Mouse (Mus musculus) right cerebral cortex, adult 18-20 months (tissue): Measurements from ENCODE around the gene Sec61a2.

Source experiments
- DNase-seq: peaks from one replicate; pipeline ENCODE4 v3.0.0; 2022; ENCODE audit warnings: mixed read lengths

The Sec61a2 gene

DNA sequence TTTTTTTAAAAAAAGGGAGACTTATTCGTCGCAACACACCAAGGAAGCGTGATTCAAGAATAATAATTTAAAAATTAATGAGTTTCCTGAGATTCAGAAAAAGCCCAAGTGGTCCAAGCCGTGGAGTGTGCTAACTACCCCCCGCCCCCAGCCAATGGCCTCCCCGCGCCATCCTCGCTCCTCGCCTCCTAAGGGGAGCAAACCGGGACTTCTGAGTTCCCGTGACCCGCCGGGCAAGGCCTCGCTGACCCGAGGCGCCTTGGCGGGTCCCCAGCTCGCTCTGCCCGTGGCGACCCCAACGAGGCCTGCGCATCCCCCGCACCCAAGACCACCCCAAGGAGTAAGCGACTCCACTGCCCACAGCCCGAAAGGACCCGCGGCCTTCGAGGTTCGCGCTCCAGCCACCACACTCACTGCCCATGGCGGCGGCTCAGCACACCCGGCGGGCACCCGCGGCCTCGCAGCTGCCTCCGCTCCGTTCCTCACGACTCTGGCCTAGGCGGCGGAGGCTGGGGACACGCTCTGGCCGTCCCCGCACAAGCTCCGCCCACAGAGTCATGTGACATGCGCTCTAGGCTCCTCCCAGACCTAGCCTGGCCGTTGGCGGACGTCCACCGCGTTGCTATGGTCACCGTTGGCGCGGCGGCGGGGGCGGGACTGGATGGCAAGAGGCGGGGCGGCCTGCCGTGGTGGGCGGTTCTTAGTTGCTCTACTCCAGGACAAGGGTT lies at the start of gene Sec61a2:
TSS of gene Sec61a2 (minus strand) at position 590 of the 728 bp plus-strand sequence.
- DNase-seq = peak; percentile 99

DNA sequence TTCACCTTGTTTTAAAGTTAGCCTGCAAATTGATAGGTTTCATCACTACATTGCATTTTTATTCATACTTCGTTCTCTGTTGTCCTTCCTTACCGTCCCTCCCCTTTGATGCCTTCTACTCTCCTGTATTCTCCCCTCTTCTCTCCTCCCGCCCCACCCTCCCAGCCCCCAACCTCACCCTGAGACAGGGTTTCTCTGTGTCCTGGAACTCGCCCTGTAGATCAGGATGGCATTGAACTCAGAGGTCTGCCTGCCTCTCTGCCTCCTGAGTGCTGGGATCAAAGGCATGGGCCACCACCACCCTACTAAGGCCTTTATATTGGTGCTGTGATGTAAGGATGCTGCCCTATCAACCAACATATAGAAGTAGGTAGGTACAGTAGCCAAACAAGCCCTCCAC lies 47.8 kb upstream of the Sec61a2 start:
- DNase-seq = no peak

DNA sequence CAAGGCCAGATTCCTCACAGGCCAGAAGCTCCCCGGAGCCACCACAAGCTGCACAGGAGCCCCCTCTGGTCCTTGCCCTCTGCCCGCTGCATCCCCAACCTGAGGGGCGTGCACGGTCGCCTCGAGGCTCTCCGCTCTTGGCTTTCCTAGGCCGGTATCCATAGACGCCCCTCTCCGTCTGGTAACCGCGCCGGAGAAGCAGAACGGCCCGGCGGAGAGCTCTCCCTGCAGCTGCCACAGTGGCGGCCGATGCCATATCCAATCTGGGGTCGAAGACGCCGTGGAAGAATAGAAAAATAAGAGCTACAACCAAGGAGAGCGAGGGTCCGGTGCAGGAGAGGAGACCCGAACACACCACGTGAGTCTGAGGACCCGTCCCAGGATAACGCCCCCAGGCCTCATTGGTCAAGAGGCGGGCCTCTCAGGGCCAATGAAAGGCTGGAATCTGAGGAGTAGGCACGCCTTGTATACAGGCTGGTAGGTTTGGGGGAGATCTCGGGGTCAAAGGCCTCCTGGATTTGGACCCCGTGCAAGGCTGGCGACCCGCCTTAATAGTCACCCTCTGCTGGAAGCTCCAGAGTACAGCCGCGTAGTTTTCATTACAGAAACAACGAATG lies 47.3 kb upstream of the Sec61a2 start, which contains the start of gene Dhtkd1:
TSS of gene Dhtkd1 (minus strand) at position 377 of the 617 bp plus-strand sequence.
- DNase-seq = peak; percentile 77

DNA sequence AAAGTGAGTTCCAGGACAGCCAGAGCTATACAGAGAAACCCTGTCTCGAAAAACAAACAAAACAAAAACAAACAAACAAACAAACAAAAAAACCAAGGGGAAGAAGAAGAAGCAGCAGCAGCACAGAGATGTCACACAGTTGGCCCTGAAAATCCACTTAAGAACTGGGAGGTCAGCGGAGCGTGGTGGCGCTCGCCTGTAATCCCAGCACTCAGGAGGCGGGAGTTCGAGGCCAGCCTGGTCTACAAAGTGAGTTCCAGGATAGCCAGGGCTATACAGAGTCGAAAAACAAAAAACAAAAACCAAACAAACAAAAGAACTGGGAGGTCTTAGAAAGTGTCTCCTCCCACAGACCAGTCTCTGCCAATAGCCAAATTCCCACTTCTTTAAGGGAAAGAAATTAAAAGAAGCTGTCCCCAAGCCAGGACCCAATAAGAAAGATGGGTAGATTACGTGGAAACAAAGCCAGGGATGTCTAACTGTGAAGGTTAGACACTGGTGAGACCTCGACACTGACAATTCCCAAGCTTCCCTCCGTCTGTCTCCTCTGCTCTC lies 46.7 kb upstream of the Sec61a2 start:
- DNase-seq = no peak

DNA sequence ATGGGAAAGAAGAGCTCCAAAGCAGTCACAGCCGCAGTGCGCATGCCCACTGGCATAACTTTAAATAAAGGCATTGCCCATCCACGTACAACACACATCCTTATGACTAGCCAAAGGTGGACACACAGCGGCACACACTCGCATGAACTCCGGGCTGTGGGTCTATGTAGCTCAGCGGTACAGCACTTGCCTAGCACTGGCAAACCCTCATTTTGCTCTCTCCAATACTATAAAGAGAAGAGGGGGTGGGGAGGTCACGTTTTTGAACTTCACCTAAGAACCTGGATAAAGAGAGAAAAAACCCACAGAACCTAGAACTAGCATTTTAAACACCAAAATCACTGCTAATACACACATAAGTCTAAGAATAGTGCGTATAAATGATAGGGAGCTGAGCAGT lies 45.7 kb upstream of the Sec61a2 start:
- DNase-seq = peak; percentile 25

DNA sequence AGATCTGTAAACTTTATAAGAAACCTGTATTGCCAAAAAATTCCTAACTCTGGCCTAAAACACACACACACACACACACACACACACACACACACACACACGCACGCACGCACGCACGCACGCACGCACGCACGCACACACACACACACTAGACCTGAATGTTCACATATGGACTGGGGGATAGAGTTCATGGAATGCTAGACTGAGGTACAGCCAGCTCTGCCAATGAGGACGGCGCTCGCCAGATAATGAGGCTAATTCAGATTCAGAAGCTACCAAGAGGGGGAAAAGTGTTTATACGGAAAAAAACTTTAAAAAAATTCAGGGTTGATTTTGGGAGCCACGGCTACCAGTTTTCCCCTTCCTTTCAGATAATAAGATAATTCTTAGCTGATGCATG lies 44.7 kb upstream of the Sec61a2 start:
- DNase-seq = no peak

DNA sequence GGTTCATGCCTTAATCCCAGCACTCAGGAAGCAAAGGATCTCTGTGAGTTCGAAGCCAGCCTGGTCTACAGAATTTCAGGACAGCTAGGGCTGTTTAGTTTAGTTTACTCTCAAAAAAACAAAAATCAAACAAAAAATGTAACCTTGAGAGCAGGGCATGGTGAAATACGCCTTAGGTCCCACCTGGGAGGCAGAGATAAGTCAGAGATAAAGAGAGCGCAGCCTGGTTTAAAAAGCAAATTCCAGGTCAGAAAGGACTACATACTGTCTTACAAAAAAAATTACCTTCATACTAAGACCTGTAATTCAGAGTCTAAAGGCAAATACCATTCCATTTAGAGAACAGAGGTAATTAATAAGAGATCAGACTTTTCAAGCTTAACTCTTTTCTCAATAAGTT lies 44.1 kb upstream of the Sec61a2 start:
- DNase-seq = no peak

DNA sequence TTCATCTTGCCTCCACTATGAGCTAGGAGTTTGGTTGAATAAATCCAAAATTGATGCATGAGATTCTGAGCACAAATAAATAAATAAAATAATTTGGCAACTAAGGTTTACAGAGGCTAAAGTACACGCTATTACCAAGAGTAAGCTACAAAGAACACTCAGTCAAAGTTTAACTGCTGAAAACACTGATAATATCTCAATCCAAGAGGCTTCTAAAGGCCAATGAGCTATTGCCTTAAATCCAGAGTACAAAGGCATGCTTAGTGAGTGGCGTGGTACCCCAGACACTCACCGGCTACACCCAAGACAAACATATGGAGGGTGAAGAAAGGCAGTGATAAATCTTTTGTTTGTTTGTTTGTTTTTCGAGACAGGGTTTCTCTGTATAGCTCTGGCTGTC lies 41.3 kb upstream of the Sec61a2 start:
- DNase-seq = no peak

DNA sequence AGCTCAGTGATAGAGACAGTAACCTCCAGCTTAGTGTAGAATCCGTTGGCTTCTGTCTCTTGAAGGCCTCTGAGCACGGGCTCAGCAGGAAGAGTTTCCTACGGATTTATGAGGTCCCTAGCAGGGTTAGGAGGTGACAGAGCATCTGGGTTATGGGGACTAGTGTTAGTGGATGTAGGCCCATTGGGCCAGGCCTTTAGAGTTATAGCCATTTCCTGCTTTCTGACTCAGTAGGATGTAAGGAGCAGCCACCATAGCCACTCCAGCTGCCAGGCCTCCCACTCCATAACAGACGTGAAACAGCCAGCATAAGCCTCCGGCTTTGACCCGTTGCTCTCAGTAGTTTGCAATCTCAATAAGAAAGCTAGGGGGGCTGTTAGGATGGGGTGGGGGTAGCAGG lies 40.8 kb upstream of the Sec61a2 start:
- no peak for DNase-seq

DNA sequence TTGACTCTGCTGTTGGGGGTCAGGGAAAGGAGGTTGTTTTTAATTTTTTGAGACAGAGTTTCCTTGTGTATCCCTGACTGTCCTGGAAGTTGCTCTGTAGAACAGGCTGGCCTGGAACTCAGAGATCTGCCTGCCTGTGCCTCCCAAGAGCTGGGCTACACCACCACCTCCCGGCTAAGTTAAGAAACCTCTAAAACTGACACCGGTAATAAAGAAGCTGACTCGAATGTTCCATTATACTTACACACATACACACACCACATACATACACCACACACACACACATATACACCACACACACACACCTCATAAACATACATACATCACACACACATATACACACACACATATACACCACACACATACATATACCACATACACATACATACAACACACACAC lies 39.7 kb upstream of the Sec61a2 start:
- no peak for DNase-seq

DNA sequence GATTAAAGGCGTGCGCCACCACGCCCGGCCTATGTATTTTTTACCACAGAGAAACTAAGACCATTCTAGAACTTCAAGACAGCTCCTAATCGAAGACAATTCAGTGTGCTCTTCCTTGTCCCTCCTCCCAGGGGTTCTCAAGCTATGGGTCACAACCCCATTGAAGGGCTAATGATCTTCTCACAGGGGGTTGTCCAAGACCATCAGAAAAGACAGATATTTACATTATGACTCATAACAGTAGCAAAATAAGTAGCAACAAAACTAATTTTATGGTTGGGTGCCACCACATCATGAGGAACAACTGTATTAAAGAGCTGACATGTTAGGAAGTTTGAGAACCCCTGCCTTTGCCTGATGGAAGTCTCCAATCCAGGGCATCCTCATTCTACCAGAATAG lies 36.7 kb upstream of the Sec61a2 start:
- no peak for DNase-seq

DNA sequence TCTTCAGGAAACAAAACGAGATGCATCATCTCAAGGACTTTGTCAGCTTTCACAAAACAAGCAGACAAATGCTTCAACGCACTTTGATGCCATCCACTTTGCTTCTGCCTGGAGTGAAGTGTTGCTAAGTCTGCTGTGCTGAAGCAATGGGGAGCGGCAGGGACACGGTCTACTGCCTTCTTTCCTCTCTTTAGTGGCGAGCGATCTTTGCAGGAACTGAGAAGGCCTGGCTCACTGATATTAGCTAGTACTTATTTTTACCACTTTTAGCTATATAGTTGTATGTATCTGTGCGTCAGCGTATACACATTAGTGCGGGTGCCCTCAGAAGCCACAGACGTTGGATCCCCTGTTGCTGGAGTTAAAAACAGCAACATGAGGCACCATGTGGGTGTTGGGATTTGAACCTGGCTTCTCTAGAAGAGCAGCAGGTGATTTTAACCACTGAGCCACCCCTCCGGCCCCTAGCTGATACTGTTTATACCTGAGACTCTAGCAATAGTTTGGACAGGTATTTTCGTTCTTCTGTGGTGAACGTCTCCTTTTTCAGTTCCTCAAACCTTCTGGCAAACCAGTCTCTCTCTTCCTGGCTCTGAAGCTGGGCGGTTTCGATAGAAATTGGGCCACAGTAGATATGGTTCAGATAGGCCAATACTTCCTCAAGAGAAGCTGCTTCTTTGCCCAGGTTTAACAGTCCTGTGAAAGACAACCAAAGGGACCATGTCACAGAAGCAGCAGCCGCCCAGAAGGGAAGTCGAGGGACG lies 35.2 kb upstream of the Sec61a2 start:
- no peak for DNase-seq

DNA sequence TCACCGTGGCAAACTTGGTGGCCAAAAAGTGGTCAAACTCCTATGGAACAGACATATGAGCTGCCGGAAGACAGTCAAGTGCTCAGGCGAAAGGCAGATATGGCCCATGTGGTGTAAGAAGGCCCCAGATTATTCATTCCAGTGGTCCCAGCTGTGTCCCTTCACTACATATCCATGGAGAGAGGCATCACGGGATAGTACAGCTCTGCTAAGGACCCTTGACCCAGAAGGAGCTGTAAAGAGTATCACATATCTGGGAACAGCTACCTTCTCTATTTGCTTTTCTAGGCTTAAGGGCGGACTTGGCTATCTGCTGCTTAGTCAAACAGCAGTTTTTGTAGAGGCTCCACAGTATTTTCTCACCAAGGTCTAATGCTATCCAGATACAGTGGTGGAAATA lies 34.6 kb upstream of the Sec61a2 start:
- no peak for DNase-seq

DNA sequence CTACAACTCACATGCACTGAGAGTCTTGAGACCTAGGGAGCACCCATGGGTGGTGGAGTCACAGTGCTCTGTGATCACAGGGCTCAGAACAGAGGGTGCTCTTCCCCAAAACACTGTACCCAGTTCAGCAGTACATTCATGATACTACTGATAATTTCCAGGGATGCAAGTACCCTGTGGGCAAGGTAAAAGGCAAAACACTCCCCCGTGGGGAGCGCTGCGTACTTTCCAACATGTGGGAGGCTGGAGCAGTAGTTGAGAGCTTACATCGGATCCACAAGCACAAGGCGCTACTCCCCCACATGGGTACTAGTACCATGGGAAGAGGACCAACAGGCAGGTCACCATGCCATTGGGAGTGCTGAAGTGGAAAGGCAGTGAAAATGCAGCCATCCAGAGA lies 32.2 kb upstream of the Sec61a2 start:
- no peak for DNase-seq

DNA sequence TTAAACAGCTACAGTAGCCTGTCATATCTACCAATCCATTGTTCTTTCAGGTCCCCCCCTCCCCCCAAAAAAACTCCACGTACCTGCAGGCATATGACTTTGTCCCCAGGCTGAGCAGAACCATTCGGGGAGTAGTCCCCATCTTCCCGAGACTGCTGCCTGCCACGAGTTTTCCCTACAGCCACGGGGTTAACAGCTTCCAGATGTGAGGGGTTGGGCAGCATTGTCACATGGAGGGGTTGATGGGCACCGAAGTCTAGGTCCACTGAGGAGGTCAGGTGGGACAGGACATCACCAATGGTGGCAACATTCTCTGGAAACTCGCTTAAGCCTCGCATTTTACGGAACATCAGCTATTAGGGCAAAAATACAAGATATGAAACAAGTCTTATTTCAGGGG lies 28.6 kb upstream of the Sec61a2 start:
- no peak for DNase-seq

DNA sequence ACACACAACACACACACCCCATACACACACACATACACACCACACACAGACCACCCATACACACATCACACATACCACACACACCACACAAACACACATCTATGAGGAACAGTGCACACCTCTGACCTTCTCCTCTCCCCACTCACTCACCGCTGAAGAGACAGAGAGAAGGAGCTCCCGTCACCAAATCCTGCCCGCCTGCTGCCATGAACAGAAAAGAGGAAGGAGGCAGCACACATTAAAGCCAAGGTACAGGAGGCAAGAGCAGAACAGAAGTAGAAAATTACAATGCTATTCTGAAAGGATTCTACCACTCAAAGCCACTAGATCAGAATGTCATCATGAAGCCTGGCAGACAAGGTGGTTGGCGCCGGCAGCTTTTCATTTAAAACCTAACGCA lies 27.6 kb upstream of the Sec61a2 start:
- no peak for DNase-seq

DNA sequence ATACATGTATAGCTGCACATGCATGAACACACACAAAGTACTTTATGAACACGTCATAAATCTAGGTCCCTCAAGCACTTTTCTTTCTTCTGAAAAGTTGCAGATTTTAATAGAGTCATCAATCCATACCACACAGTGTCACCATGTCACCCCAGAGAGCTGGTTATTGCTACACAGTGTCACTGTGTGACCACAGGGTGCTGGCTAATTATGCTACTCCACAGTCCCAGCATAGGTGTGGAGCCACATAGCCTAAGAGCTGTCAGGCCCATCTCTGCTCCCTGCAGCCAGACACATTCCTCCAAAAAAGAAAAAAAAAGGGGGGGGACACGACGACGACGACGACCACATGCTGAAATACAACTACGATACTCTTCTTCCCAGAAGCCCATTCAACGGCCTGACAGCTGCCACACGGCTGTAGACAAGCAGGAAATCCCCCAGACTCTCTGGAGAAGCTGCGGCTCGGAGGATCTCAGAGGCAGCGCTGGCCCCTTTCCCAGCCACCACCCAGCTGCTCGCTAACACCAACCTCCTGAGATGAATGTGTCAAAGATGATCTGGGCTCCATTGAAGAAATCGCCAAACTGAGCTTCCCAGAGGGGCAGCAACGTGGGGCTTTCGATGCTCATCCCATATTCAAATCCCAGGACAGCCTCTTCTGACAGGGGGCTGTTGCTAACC lies 16.2 kb upstream of the Sec61a2 start:
- peak; percentile 32 for DNase-seq

DNA sequence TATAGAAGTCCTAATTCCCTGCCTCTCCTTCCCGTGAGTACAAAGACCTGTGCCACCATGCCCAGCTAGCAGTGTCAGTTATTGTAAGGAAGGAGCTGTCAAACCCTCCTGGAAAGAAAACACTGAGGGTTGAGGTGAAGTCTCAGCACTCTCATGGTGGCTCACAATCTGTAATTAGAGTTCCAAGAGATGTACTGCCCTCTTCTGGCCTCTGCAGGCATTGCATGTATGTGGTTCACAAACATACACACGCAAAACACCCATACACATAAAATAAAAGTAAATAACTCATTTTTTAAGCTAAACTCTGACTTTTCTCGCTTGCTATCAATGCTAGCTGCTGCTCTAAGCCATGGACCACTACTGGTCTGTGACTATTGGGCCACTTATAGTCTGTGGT lies 11.4 kb upstream of the Sec61a2 start:
- no peak for DNase-seq

DNA sequence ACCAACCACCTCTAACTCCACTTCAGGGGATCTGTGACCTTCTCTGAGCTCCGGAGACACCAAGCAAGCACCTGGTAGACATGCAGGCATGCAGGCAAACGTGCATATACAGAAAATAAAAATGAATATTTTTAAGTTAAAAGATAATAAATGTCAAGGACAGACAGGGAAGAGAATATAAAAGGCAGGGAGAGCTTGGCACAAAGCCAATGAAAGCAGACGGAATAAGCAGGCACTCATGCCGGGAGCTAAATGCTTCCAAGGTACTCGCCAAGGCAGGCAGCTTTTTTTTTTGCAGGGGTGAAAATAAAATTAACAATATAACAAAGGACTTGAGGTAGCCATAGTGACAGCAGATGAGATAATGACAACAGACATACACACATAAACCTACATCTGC lies 10.9 kb upstream of the Sec61a2 start:
- peak; percentile 34 for DNase-seq

DNA sequence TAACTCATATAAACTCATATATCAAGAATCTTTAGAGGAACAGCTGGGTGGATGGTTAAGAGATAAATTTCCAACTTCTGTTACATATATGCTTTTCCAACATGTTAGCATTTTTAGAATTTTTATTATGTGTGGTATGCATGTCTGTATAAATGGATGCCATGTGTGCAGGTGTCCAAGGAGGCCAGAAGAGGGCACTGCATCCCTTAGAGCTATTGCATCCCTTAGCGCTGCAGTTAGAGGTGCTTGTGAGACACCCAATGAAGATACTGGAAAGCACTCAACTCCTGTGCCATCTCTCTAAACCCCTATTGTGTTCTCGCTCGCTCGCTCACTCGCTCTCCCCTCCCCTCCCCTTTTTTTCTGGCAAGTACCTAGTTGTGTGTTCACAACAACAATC lies 4.9 kb upstream of the Sec61a2 start:
- no peak for DNase-seq

DNA sequence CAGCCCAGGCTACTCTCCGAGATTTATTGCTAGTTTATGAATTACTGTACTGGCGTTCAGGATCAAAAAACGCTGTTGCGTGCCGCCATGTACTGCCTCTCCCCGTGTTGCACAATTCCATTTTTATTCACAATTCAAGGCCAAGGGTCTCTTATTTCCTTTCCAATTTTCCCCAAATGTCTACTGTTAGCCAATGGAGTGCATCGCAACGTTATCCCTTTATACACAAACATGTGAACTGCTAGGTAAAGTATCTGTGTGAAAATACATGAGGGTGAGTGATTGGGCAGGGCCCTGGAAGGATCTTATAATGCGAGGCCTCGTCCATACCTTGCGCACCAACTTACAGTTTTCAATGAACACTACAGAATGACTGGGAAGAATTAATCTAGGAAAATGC lies 936 bp downstream of the Sec61a2 start:
- DNase-seq = no peak

DNA sequence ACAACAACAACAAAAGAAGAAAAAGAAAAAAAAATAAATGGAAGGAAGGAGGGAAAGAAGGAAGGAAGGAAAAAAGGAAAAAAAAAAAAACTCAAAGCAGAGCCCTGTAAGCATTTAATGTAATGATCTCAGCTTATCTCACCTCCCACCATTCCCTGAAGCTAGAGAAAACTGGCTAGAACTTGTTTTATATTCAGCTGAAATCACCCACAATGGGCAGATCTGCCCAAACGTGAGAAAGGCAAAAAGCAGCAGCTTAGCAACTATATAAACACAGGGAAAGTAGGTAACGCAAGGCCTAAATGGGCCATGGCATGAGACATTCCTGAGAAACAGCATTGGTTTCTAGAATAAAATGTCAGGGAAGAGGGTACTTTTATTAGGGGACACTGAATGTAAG lies 5.8 kb downstream of the Sec61a2 start:
- DNase-seq = peak; percentile 57

DNA sequence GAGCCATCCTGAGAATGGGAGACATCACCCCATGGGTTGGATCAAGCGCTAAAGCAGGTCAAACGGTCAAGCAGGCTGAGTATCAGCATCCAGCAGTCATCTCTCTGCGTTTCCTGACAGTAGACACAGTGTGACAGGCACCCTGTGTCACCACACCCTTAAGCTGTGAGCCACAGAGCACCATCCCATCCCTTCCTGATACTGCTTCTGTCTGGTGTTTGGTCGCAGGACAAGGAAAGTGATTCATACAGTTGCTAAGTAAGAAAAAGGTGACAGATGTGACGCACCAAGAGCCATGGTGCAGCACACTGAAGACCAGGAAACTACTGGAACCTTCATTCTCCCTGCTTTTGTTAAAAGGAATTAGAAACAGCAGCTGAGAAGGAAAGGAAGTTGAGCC lies 6.4 kb downstream of the Sec61a2 start:
- DNase-seq = no peak
